Mouse (Mus musculus) MEL (cell line): Measurements from ENCODE around the gene Apoa5. TPM values are rescaled to one million over a fixed set of nuclear protein-coding genes. Genes with fewer than 3 reads are reported as not detected.

ENCODE experiments used
- DNase-seq: peaks from one replicate; pipeline ENCODE4 v3.0.0; 2011; ENCODE audit warnings: low read depth, low spot score
- H3K27ac ChIP-seq: 2 replicates; pipeline ENCODE4 v1.5.1; 2012; ENCODE audit warnings: low read depth, mild to moderate bottlenecking, control low read depth, low read length, moderate library complexity; ENCODE audit not compliant: control insufficient read depth
- H3K27me3 ChIP-seq, 2 experiments: fragments of 150-350 bp in 1 of 2; sonication (generic) in 1 of 2; 2 replicates each; pipeline ENCODE4 v1.6.1; 2012; ENCODE audit warnings: low read length in 2 of 2, mild to moderate bottlenecking in 2 of 2, improper control_type of control experiment in 1 of 2, moderate library complexity in 1 of 2; ENCODE audit not compliant: insufficient read depth in 2 of 2, control insufficient read depth in 1 of 2
- H3K36me3 ChIP-seq, 2 experiments: 2 replicates each; pipeline ENCODE4 v1.6.1; 2012 to 2014; ENCODE audit warnings: low read length in 2 of 2, improper control_type of control experiment in 1 of 2, inconsistent platforms in 1 of 2, mild to moderate bottlenecking in 1 of 2; ENCODE audit not compliant: insufficient read depth in 2 of 2, control insufficient read depth in 1 of 2
- H3K4me1 ChIP-seq, 2 experiments: fragments of 150-350 bp in 1 of 2; sonication (generic) in 1 of 2; 2 replicates each; pipeline ENCODE4 v1.6.1; 2012; ENCODE audit warnings: low read length in 2 of 2, improper control_type of control experiment in 1 of 2, mild to moderate bottlenecking in 1 of 2; ENCODE audit not compliant: insufficient read depth in 2 of 2, control insufficient read depth in 1 of 2
- H3K4me3 ChIP-seq, 2 experiments: fragments of 150-350 bp in 1 of 2; sonication (generic) in 1 of 2; 2 replicates each; pipeline ENCODE4 v1.5.1; 2012; ENCODE audit warnings: low read depth in 2 of 2, low read length in 2 of 2, mild to moderate bottlenecking in 2 of 2, moderate library complexity in 2 of 2, control low read depth in 1 of 2, improper control_type of control experiment in 1 of 2; ENCODE audit not compliant: control insufficient read depth in 1 of 2, insufficient read depth in 1 of 2
- H3K79me2 ChIP-seq: 2 replicates; pipeline ENCODE4 v1.6.1; 2012; ENCODE audit warnings: mild to moderate bottlenecking, low read length, moderate library complexity; ENCODE audit not compliant: control insufficient read depth, poor library complexity, insufficient read depth
- H3K9ac ChIP-seq: 2 replicates; pipeline ENCODE4 v1.6.1; 2012; ENCODE audit warnings: low read depth, mild to moderate bottlenecking, control low read depth, low read length, moderate library complexity; ENCODE audit not compliant: control insufficient read depth, poor library complexity, severe bottlenecking
- H3K9me3 ChIP-seq: fragments of 150-350 bp; sonication (generic); replicated peaks from 2 replicates; pipeline ENCODE4 v1.6.1; 2012; ENCODE audit warnings: mild to moderate bottlenecking, low read length, improper control_type of control experiment, moderate library complexity; ENCODE audit not compliant: insufficient read depth
- CHD2 ChIP-seq: IDR thresholded peaks from 2 replicates; pipeline ENCODE4 v1.6.1; 2011; ENCODE audit warnings: low read length, improper control_type of control experiment
- CTCF ChIP-seq, 3 experiments: IDR thresholded peaks in 2 of 3; conservative IDR thresholded peaks in 1 of 3; 2 replicates each; pipeline ENCODE4 v1.5.1; 2011 to 2012; ENCODE audit warnings: low read length in 3 of 3, low read depth in 2 of 3, mild to moderate bottlenecking in 2 of 3, improper control_type of control experiment in 1 of 3, inconsistent platforms in 1 of 3, mixed read lengths in 1 of 3, moderate library complexity in 1 of 3; ENCODE audit not compliant: control insufficient read depth in 1 of 3, insufficient read depth in 1 of 3, poor library complexity in 1 of 3, severe bottlenecking in 1 of 3
- E2F4 ChIP-seq: IDR thresholded peaks from 2 replicates; pipeline ENCODE4 v1.6.1; 2011; ENCODE audit warnings: low read depth, low read length, improper control_type of control experiment, borderline replicate concordance
- ELF1 ChIP-seq: IDR thresholded peaks from 2 replicates; pipeline ENCODE4 v1.6.1; 2014; ENCODE audit warnings: low read depth, mild to moderate bottlenecking, inconsistent platforms, low read length, improper control_type of control experiment, moderate library complexity
- EP300 ChIP-seq, 2 experiments: IDR thresholded peaks; 2 replicates each; pipeline ENCODE4 v1.6.1; 2011; ENCODE audit warnings: improper control_type of control experiment in 2 of 2, low read length in 2 of 2, low read depth in 1 of 2, mild to moderate bottlenecking in 1 of 2
- ETS1 ChIP-seq: IDR thresholded peaks from 2 replicates; pipeline ENCODE4 v1.6.1; 2012; ENCODE audit warnings: low read depth, mild to moderate bottlenecking, inconsistent platforms, low read length, improper control_type of control experiment, moderate library complexity
- GATA1 ChIP-seq: IDR thresholded peaks from 2 replicates; pipeline ENCODE4 v1.6.1; 2011; ENCODE audit warnings: low read depth, low read length, improper control_type of control experiment
- HCFC1 ChIP-seq: IDR thresholded peaks from 2 replicates; pipeline ENCODE4 v1.6.1; 2012; ENCODE audit warnings: low read depth, mild to moderate bottlenecking, inconsistent platforms, low read length, improper control_type of control experiment, moderate library complexity
- MAFK ChIP-seq: IDR thresholded peaks from 2 replicates; pipeline ENCODE4 v1.6.1; 2011; ENCODE audit warnings: low read depth, mild to moderate bottlenecking, low read length, improper control_type of control experiment, borderline replicate concordance
- MAX ChIP-seq: IDR thresholded peaks from 2 replicates; pipeline ENCODE4 v1.6.1; 2011; ENCODE audit warnings: low read length, improper control_type of control experiment
- MAZ ChIP-seq: IDR thresholded peaks from 2 replicates; pipeline ENCODE4 v1.6.1; 2012; ENCODE audit warnings: low read depth, mild to moderate bottlenecking, inconsistent platforms, low read length, improper control_type of control experiment
- MXI1 ChIP-seq: IDR thresholded peaks from 2 replicates; pipeline ENCODE4 v1.6.1; 2011; ENCODE audit warnings: mild to moderate bottlenecking, low read depth, low read length, improper control_type of control experiment
- MYC ChIP-seq: IDR thresholded peaks from 2 replicates; pipeline ENCODE4 v1.6.1; 2011; ENCODE audit warnings: low read depth, mild to moderate bottlenecking, low read length, improper control_type of control experiment, moderate library complexity
- NELFE ChIP-seq: IDR thresholded peaks from 2 replicates; pipeline ENCODE4 v1.6.1; 2011; ENCODE audit warnings: low read depth, low read length, improper control_type of control experiment
- NRF1 ChIP-seq: IDR thresholded peaks from 2 replicates; pipeline ENCODE4 v1.6.1; 2014; ENCODE audit warnings: low read depth, mild to moderate bottlenecking, inconsistent platforms, low read length, improper control_type of control experiment, moderate library complexity; ENCODE audit not compliant: poor library complexity, insufficient read depth, severe bottlenecking
- POLR2A ChIP-seq, 2 experiments: IDR thresholded peaks; 2 replicates each; pipeline ENCODE4 v1.6.1; 2011 to 2012; ENCODE audit warnings: low read length in 2 of 2, mild to moderate bottlenecking in 2 of 2, control low read depth in 1 of 2, improper control_type of control experiment in 1 of 2, low read depth in 1 of 2, moderate library complexity in 1 of 2; ENCODE audit not compliant: control insufficient read depth in 1 of 2, insufficient read depth in 1 of 2, poor library complexity in 1 of 2
- POLR2AphosphoS2 ChIP-seq: IDR thresholded peaks from 2 replicates; pipeline ENCODE4 v1.6.1; 2011; ENCODE audit warnings: low read length, improper control_type of control experiment
- RCOR1 ChIP-seq: IDR thresholded peaks from 2 replicates; pipeline ENCODE4 v1.6.1; 2012; ENCODE audit warnings: low read depth, mild to moderate bottlenecking, inconsistent platforms, low read length, improper control_type of control experiment
- SIN3A ChIP-seq: IDR thresholded peaks from 2 replicates; pipeline ENCODE4 v1.6.1; 2012; ENCODE audit warnings: low read length, improper control_type of control experiment, inconsistent platforms
- SMC3 ChIP-seq: IDR thresholded peaks from 2 replicates; pipeline ENCODE4 v1.6.1; 2011; ENCODE audit warnings: low read depth, low read length, improper control_type of control experiment
- TAL1 ChIP-seq: IDR thresholded peaks from 2 replicates; pipeline ENCODE4 v1.6.1; 2012; ENCODE audit warnings: mild to moderate bottlenecking, inconsistent platforms, low read length, moderate library complexity, mixed read lengths
- TBP ChIP-seq: IDR thresholded peaks from 2 replicates; pipeline ENCODE4 v1.8.0; 2011; ENCODE audit warnings: low read depth, low read length, improper control_type of control experiment
- TCF12 ChIP-seq: IDR thresholded peaks from 2 replicates; pipeline ENCODE4 v1.6.1; 2014; ENCODE audit warnings: low read depth, mild to moderate bottlenecking, inconsistent platforms, low read length, improper control_type of control experiment, moderate library complexity
- UBTF ChIP-seq: IDR thresholded peaks from 2 replicates; pipeline ENCODE4 v1.6.1; 2012; ENCODE audit warnings: low read depth, mild to moderate bottlenecking, inconsistent platforms, low read length, improper control_type of control experiment, moderate library complexity, borderline replicate concordance; ENCODE audit not compliant: insufficient read depth
- USF1 ChIP-seq: IDR thresholded peaks from 2 replicates; pipeline ENCODE4 v1.6.1; 2014; ENCODE audit warnings: low read depth, mild to moderate bottlenecking, inconsistent platforms, low read length, improper control_type of control experiment, moderate library complexity
- polyA plus RNA-seq, 2 experiments: library from polyadenylated mRNA; stranded (reverse) in 1 of 2; unstranded in 1 of 2; fragments of >175 nt in 1 of 2; fragments of >200 nt in 1 of 2; gene quantifications; 2 replicates each; pipeline versions ENCODE4 v1.2.1 to v1.2.4; 2012; ENCODE audit warnings: low replicate concordance in 2 of 2, low read depth in 1 of 2; ENCODE audit not compliant: insufficient read length in 2 of 2, insufficient read depth in 1 of 2, missing spikeins in 1 of 2
- total RNA-seq: library from RNA; depleted of rRNA; stranded (reverse); fragments of 300-350 nt; gene quantifications from 2 replicates; pipeline ENCODE4 v1.2.3, GENCODE M21; 2012

Apoa5 gene
- total and polyA plus RNA-seq, 3 experiments, result 0.04 TPM; not detected in 2

DNA sequence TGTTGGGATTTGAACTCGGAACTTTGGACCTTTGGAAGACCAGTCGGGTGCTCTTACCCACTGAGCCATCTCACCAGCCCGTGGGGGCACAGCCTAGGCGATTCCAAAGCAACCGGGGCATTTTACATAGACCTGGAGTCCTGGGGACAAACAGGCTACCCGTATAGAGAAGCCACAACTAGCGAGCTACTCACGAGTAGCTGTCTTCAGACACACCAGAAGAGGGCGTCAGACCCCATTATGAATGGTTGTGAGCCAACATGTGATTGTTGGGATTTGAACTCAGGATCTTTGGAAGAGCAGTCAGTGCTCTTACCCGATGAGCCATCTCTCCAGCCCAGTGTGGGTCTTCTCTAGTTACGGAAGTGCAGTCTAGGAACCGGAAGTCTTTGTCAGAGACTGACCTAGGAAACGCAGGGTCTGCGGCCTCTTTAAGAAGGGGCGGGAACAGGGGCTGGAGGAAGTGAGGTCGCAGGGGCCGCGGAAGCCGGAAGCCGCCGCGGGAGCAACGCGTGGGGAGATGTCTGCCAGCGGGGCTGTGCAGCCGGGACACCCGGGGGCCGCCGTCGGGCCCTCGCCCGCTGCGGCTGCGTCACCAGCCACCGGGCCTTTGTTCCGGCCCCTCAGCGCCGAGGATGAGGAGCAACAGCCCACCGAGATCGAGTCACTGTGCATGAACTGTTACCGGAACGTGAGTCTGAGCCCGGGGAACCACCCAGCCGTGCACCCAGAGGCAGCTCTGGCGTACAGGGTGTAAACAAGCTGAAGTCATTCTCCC is 4.4 kb downstream of the Apoa5 start, which contains the start of gene Zpr1 (continued):
- TF ChIP-seq EP300 (IDR thresholded peaks at IDR 0.05; ENCODE audit: low read depth in 1 of 2, low read length in 2 of 2) (no peak), UBTF (no peak), CHD2 (no peak)
- TF ChIP-seq, all 39 proteins: peak for 15

DNA sequence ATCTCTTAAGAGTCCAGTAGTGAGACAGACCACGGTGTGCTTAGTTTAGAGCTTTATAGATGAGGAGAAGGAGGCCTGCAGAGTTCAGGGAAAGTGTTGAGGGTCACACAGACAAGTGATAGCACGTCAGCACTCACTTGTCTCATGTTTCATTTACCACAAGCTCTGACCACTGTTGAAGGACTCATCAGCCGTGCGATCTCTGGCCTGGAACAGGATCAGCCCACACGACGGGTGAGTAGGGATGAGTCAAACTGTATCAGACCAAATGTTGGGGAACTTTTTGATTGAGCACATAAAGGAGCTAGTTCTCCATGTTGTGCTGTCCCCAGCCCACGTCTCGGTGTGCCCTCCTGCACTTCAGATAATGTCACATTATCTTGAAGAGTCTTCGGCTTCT is 6.1 kb downstream of the Apoa5 start:
- H3K27me3 ChIP-seq, result no peaks in the 10 kb centered on the region
- peaks cover 30% of the 10 kb centered on the region for H3K79me2 ChIP-seq
- H3K4me1 ChIP-seq, result peaks cover 5 to 14% of the 10 kb centered on the region in 2 experiments; a peak in 3 of 4 replicates
- H3K36me3 ChIP-seq, result peaks cover 14 to 19% of the 10 kb centered on the region in 2 experiments
- no peaks in the 10 kb centered on the region for H3K9me3 ChIP-seq
- H3K4me3 ChIP-seq, result peak overlapping the region; percentile 79 to 89
- no peak for TF ChIP-seq E2F4
- 0 out of 2 replicates have a peak, but pooled peaks have one; percentile 28 for TF ChIP-seq GATA1
- 0 out of 2 replicates have a peak, but pooled peaks have one; percentile 29 for TF ChIP-seq MAX
- TF ChIP-seq TBP, result 0 out of 2 replicates have a peak, but pooled peaks have one; percentile 36
- TF ChIP-seq SIN3A, result 0 out of 2 replicates have a peak, but pooled peaks have one; percentile 35
- H3K9ac ChIP-seq, result peak overlapping the region; percentile 90
- peak; percentile 66 for DNase-seq
- H3K27ac ChIP-seq, result peak overlapping the region; percentile 70

- Histone ChIP-seq H3K79me2 (peaks cover 10% of the 10 kb centered on the region), H3K27ac (peak within 1 kb of the TSS; percentile 81), H3K27me3 (no peaks in the 10 kb centered on the region), H3K36me3 (peaks cover 6 to 12% of the 10 kb centered on the region in 2 experiments), H3K4me1 (peaks cover 6 to 12% of the 10 kb centered on the region in 2 experiments; a peak in 1 of 4 replicates), H3K9me3 (no peaks in the 10 kb centered on the region), H3K4me3 (peak within 1 kb of the TSS; percentile 72 to 79), H3K9ac (peak within 1 kb of the TSS; percentile 79)
- TF ChIP-seq MAX (peak; percentile 41; the same call in 1 of the 2 replicates), ELF1 (peak; percentile 83), TAL1 (no peak), SMC3 (0 out of 2 replicates have a peak, but pooled peaks have one; percentile 5), E2F4 (no peak), TBP (peak; percentile 71; the same call in 1 of the 2 replicates), NRF1 (0 out of 2 replicates have a peak, but pooled peaks have one; percentile 26), USF1 (0 out of 2 replicates have a peak, but pooled peaks have one; percentile 21), POLR2AphosphoS2 (peak; percentile 94), SIN3A (peak; percentile 90), MXI1 (peak; percentile 93), RCOR1 (no peak; the same call in 1 of the 2 replicates), CTCF (IDR thresholded peaks at IDR 0.05 in 2 of 3, conservative IDR thresholded peaks at IDR 0.05 in 1 of 3; ENCODE audit: control insufficient read depth in 1 of 3, insufficient read depth in 1 of 3, low read depth in 2 of 3, low read length in 3 of 3, poor library complexity in 1 of 3, severe bottlenecking in 1 of 3) (peak in 2 of 3 experiments; percentile 55 to 66; a peak in 4 of 6 replicates), MYC (no peak), MAFK (no peak), NELFE (peak; percentile 87), ETS1 (peak; percentile 47), MAZ (peak; percentile 97), POLR2A (IDR thresholded peaks at IDR 0.05; ENCODE audit: control insufficient read depth in 1 of 2, insufficient read depth in 1 of 2, low read depth in 1 of 2, low read length in 2 of 2, poor library complexity in 1 of 2) (peak; percentile 85 to 95), HCFC1 (peak; percentile 90), TCF12 (peak; percentile 62; the same call in 1 of the 2 replicates)
- DNase-seq, result peak; percentile 96
Observed at GRCm38 (mm10) chr9:46282631-46283436, 14.4 kb downstream of the Apoa5 start, which contains the start of gene Bud13. TSS of gene Bud13 (plus strand) at chr9:46283008.
